Mouse (Mus musculus) ES-Bruce4 (cell line): Measurements from ENCODE around the gene Cytip.

Experiments used
- CTCF ChIP-seq: IDR thresholded peaks from one replicate; pipeline ENCODE4 v1.8.1; 2011; ENCODE audit warnings: low read depth, low read length
- EP300 ChIP-seq: IDR thresholded peaks from 2 replicates; pipeline ENCODE4 v1.6.1; 2011; ENCODE audit warnings: low read depth, low read length; ENCODE audit not compliant: insufficient read depth
- POLR2A ChIP-seq: IDR thresholded peaks from one replicate; pipeline ENCODE4 v1.8.1; 2011; ENCODE audit warnings: low read length; ENCODE audit not compliant: insufficient read depth

GRCm38 (mm10) chr2:58159880-58160279 lies 35.5 kb downstream of the Cytip start:
- no peak for TF ChIP-seq CTCF
- TF ChIP-seq POLR2A: no peak
- TF ChIP-seq EP300: no peak
